Mouse (Mus musculus) gonadal fat pad, adult 2 months (tissue): ENCODE measurements around the gene Olfr522. TPM values are rescaled to one million over a fixed set of nuclear protein-coding genes. Genes with fewer than 3 reads are reported as not detected.
A peak's percentile ranks its signal among the peaks of the same experiment; 100 is the strongest.
"Not testable (repeated sequence)": the region's sequence is repeated elsewhere in the genome, so short reads cannot be mapped to it uniquely, and the experiment has no call there.

Source experiments
- DNase-seq: peaks from one replicate; pipeline ENCODE4 v3.0.0-alpha.2; 2012; ENCODE audit warnings: low read depth
- polyA plus RNA-seq: library from polyadenylated mRNA; depleted of rRNA; stranded (reverse); fragments of >200 nt; gene quantifications from 2 replicates; pipeline ENCODE4 v1.2.3, GENCODE M21; 2012

The Olfr522 gene
- polyA plus RNA-seq, 1 experiment, result not detected

DNA sequence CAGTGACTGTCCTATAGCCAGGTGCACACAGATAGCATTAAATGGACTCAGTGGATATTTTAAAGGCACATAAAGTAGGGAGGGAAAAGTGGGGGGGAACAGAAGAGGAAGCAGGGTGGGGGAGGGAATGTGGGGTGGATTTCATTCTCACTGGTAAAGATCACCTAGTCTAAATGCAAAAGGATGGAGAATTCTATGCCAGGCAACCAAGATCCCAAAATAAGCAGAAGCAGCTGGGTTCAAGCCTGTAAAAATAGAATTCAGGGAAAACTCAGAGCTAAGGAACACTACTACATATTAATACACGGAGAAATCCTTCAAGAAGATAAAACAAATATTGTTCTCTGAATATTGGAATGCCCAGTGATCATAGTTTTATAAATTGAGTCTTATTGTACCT lies 3.4 kb upstream of the Olfr522 start:
- DNase-seq, result no peak

GRCm38 (mm10) chr7:140160363-140160762 lies 4.2 kb downstream of the Olfr522 start:
- no peak for DNase-seq

DNA sequence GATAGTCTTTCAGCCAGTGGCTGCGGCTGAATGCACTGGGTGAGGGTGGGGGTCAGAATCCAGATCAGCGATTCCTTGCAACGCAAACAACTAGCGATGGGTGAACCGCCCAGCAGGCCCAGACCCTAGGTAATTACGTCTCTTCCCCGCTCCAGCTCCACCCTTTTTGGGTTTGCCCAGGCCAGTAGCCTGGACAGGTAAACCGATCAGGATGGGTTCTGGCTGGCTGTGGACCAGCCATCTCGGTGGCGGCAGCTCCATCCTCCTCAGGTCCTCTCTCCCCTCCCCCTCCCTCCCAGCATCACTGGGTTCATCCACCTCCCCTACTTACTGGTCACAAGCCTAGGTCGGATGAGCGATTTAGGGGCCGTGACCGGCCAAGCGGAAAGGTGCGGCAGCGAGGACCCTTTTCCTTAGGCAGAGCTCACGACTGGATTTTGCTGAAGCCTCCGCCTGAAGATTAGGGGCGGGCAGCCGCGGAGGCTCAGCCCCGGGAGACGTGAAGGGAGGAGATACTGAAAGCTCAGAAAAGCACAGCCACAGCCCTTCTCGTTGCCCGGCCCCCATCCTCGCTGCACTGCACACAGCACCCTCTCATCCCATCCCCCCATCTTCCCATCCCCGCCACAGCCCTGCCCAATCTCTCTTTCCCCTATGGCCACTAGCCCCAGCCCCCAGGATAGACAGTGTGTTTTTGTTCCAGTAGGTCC lies 10.2 kb downstream of the Olfr522 start, which contains the start of gene Sprn:
Sprn (minus strand) TSS at position 660 of the 710 bp plus-strand sequence.
- DNase-seq, result no peak

GRCm38 (mm10) chr7:140153829-140154217 lies 10.7 kb downstream of the Olfr522 start:
- no peak for DNase-seq

GRCm38 (mm10) chr7:140153383-140153782 lies 11.2 kb downstream of the Olfr522 start:
- DNase-seq, result no peak

- DNase-seq, result no peak
These were observed 20.0 kb downstream of the Olfr522 start for GRCm38 (mm10) chr7:140144550-140144949.

DNA sequence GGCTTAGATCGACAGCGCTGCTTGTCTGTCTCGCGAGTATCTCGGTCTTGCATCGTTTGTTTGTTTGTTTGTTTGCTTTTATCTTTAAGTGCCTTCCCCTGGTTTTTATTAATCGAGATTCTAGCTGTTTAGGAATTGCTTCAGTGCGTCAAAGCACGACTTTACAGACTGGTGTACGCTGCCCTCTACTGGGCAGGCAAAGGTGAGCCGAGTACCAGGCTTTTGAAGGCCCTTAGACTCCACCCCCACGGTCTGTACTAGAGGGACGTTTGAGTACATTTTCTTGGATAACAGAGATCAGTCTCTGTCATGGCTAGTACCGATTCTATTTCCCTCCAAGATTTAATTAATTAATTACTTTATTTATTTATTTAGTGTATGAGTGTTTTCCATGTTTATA lies 23.2 kb downstream of the Olfr522 start:
- DNase-seq, result no peak

DNA sequence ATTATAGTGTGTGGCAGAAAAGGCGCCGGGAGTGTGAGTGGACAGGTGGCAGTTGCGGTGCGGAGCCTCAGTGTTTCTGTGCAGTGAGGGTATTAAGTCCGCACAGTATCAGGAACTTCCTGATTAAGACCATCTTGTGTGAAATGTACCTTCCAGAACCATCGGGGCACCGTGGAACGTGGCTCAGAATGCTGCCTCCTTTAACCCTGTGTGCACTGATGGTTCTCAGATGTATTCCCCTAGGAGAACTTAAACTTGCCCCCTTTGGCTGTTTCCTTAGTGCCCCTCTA lies 26.6 kb downstream of the Olfr522 start:
- no peak for DNase-seq

DNA sequence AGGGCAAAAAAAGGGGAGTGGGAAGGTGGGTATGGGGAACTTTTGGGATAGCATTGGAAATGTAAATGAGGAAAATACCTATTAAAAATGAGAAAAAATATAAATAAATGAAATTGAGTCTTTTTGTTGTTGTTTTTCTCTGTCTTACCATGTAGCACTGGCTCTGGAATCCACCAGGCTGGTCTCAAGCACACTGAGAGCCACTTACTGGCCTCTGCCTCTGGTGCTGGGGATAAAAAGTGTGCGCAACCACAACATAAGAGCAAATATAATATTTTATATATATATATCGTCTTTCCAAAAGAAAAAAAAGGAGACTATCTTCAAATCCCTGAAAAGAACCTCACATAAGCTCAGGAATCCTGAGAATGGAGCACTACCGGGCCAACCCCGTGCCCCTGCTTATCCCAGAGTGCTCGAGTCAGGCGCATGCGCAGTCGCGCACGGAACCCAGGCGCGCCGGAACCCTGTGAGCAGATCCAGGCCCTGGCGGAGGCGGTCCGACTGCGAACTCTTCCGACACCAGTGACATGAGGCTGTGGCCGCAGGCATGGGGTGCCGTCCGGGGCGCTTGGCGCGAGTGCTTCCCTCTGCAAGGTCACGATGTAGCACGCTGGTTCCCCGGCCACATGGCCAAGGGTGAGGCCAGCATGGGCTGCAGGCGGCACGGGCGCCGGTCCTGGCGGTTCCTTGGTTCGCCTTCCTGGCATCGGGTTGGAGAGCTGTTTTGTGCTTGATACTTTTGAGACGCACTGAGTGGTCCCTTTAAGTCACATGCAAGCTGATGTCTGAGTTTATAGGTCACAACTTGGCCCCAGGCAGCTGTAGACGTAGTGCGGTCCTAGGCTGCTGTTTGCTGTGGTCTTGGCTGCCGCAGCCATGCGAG lies 27.2 kb downstream of the Olfr522 start, which contains the start of gene Mtg1:
Mtg1 (plus strand) TSS at position 430 of the 886 bp plus-strand sequence.
- no peak for DNase-seq

GRCm38 (mm10) chr7:140135106-140135770 lies 29.3 kb downstream of the Olfr522 start:
- DNase-seq, result peak; percentile 57

DNA sequence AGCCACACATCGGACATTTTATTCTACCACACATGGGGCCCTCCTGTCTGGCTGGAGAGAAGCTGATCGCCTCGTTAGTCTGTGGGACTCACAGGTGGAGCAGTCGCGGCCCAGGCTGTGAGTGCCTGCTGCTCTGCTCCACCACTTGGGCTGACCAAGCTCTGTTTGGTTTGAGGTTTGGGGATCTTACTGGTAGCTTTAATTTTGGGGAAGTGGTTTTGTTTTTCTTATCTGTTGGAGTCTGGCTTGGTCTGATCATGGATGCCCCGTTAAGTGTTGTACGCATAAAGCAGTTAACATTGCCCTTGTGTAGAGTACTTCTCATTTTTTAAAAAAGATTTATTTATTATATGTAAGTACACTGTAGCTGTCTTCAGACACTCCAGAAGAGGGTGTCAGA lies 30.5 kb downstream of the Olfr522 start:
- not testable (repeated sequence) for DNase-seq

DNA sequence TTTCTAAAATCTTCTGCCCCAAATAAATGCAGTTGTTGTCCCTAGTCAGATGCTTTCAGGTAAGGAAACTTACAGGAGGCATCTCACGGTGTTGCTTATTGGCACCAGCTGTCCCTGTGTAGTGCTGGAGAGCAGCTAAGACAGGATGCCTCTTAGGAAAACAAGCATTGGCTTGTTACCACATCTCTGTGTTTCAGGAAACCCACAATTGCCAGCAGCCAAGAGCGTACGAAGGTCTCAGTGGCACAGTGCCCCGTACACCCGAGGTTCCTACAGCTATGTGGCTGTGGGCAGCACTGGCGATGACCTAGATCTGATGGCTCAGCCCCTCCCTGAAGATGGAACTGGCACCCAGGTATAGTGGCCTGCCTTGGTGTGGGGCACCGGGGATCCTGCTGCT lies 32.4 kb downstream of the Olfr522 start:
- not testable (repeated sequence) for DNase-seq

DNA sequence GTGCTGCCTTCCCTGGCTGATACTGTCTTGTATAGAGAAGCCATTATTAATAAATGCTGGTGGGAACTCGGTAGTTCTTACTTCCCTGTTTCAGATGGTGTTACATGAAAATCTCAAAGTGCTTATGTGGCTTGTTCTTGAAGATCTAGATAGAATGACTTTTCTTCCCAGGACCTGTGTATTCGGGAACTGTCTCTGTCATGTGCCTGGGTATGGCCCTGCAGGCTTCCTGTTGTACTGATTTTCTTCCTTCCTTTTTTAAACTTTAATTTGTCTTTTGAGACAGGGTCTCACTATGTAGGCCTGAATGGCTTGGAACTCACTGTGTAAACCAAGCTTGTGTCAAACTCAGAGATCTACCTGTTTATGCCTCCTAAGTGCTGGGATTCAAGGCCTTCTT lies 36.7 kb downstream of the Olfr522 start:
- DNase-seq, result no peak

DNA sequence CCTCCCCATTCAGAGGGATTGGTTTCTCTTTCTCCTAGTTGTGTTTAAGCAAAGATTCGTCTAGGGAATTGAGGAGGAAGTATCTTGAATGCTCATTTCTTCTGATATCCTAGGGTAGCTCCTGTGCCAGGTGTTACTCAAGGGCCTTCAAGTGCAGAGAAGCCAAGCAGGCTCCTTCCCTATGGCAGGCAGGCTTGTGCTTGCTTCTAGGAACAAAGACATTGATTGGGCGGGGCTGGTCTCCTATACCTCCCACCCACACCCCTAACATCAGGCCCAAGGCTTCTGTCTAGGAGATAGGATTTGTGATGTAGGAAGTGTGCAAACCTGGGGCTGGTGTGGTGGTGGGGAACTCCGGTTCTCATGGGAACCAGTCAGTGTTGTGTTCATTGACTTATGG lies 37.6 kb downstream of the Olfr522 start:
- DNase-seq, result no peak

DNA sequence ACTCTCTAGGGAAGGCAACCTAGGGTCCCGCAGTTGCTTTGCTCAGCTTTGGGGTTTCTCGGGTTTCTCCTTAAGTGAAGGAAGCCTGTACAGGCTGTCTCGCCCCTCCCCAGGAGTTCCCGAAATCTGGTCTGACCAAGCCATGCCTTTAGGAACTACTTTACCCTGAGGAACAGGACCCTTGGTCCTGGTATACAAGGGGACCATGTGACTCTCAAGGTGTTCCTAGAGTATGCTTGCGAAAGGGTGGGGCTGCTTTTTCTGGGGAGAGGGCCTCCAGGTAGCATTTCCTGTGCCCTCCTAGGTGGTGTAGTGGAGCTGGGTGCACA lies 38.6 kb downstream of the Olfr522 start:
- DNase-seq, result no peak

GRCm38 (mm10) chr7:140125278-140126021 lies 39.1 kb downstream of the Olfr522 start:
- no peak for DNase-seq

- no peak for DNase-seq
These were observed 40.2 kb downstream of the Olfr522 start for GRCm38 (mm10) chr7:140124382-140124781.

DNA sequence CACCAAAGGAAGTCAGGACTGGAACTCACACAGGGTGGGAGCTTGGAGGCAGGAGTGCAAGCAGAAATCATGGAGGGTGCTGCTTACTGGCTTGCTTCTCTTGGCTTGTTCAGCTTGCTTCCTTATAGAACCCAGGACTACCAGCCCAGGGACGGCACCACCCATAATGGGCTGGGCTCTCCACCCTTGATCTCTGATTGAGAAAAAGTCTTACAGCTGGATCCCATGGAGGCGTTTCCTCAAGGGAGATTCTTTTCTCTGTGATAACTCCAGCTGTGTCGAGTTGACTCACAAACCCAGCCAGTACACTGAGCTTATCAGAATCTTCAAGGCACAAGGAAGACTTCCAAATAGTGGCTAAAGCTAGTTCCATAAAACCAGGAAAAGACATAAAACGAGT lies 41.8 kb downstream of the Olfr522 start:
- DNase-seq, result no peak

DNA sequence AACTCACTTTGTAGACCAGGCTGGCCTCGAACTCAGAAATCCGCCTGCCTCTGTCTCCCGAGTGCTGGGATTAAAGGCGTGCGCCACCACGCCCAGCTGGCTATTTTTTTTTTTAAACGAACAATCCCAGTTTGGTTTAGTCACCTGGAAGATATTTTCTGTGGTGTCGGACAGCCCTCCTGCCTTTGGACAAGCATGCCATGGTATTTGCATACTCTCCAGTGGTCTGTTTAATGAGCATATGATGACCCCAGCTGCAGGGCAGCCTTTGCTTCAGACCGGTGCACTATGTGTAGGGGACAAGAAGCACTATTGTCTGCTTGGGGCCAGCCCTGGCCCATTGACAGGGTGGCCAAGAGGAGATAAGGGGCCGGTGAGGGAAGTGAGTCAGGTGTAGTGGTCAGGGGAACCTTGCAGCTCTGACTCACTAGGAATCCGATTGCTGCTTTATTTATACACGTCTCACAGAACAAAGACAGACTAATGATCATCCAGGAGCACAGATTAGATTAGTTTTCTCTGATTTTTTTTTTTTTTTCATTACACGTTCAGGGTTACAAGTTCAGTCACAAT lies 43.1 kb downstream of the Olfr522 start:
- DNase-seq, result no peak

DNA sequence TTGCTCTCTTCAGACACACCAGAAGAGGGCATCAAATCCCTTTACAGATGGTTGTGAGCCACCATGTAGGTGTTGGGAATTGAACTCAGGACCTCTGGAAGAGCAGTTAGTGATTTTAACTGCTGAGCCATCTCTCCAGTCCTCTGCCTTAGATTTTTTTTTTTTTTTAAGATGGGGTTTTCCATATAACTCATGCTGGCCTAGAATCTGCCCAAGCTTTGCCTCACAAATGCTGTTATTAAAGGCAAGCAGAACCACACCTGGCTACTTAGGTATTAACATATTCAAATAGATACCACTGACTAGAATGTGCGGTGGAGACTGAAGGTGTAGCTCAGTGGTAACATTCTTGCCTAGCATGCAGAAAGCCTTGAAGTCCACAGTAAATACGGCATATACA lies 44.1 kb downstream of the Olfr522 start:
- DNase-seq, result no peak

- no peak for DNase-seq
These were observed 48.1 kb downstream of the Olfr522 start, which contains the start of gene Echs1 for GRCm38 (mm10) chr7:140116329-140117054. Gene Echs1 (minus strand): TSS chr7:140116476.
